Mouse (Mus musculus) CH12.LX (cell line): Measurements from ENCODE around the gene Lrp5. TPM values are rescaled to one million over a fixed set of nuclear protein-coding genes. Genes with fewer than 3 reads are reported as not detected.

Experiments used
- DNase-seq: peaks from one replicate; pipeline ENCODE4 v3.0.0-alpha.2; 2013; ENCODE audit errors: extremely low read depth
- H3K27ac ChIP-seq: 2 replicates; pipeline ENCODE4 v1.5.1; 2012; ENCODE audit warnings: low read depth, mild to moderate bottlenecking, control low read depth, moderate library complexity; ENCODE audit not compliant: insufficient read depth
- H3K27me3 ChIP-seq: replicated peaks from 2 replicates; pipeline ENCODE3; 2012; ENCODE audit warnings: inconsistent platforms
- H3K36me3 ChIP-seq, 2 experiments: replicated peaks in 1 of 2; 2 replicates each; pipeline versions ENCODE3 to v1.6.1; 2012; ENCODE audit warnings: inconsistent platforms in 1 of 2, low read length in 1 of 2, mild to moderate bottlenecking in 1 of 2, mixed read lengths in 1 of 2, moderate library complexity in 1 of 2; ENCODE audit not compliant: control insufficient read depth in 1 of 2, insufficient read depth in 1 of 2
- H3K4me1 ChIP-seq, 2 experiments: 2 replicates each; pipeline ENCODE4 v1.6.1; 2012; ENCODE audit warnings: inconsistent platforms in 1 of 2, moderate library complexity in 1 of 2; ENCODE audit not compliant: insufficient read depth in 2 of 2, control insufficient read depth in 1 of 2
- H3K4me2 ChIP-seq: 2 replicates; pipeline ENCODE4 v1.6.1; 2012; ENCODE audit warnings: low read depth, mild to moderate bottlenecking, control low read depth; ENCODE audit not compliant: poor library complexity, insufficient read depth, severe bottlenecking
- H3K4me3 ChIP-seq, 3 experiments: fragments of 150-350 bp in 1 of 3; sonication (generic) in 1 of 3; replicated peaks in 1 of 3; 2 replicates each; pipeline versions ENCODE3 to v1.5.1; 2011 to 2012; ENCODE audit warnings: low read depth in 2 of 3, low read length in 2 of 3, mild to moderate bottlenecking in 2 of 3, moderate library complexity in 2 of 3, control low read depth in 1 of 3, improper control_type of control experiment in 1 of 3, inconsistent platforms in 1 of 3, mixed read lengths in 1 of 3; ENCODE audit not compliant: poor library complexity in 1 of 3
- H3K79me2 ChIP-seq: replicated peaks from 2 replicates; pipeline ENCODE4 v1.6.1; 2012; ENCODE audit warnings: mild to moderate bottlenecking, moderate library complexity; ENCODE audit not compliant: control insufficient read depth, poor library complexity, insufficient read depth, severe bottlenecking; ENCODE audit errors: extremely low read depth
- H3K9ac ChIP-seq: 2 replicates; pipeline ENCODE4 v1.6.1; 2012; ENCODE audit warnings: low read depth, mild to moderate bottlenecking, control low read depth, moderate library complexity; ENCODE audit not compliant: insufficient read depth
- H3K9me3 ChIP-seq: replicated peaks from 2 replicates; pipeline ENCODE3; 2012; ENCODE audit warnings: low read length, inconsistent platforms, mixed read lengths
- CHD1 ChIP-seq: IDR thresholded peaks from 2 replicates; pipeline ENCODE4 v1.6.1; 2012; ENCODE audit warnings: low read depth, low read length, improper control_type of control experiment, inconsistent platforms
- CHD2 ChIP-seq: IDR thresholded peaks from 2 replicates; pipeline ENCODE4 v1.6.1; 2011; ENCODE audit warnings: low read length, improper control_type of control experiment
- E2F4 ChIP-seq: IDR thresholded peaks from 2 replicates; pipeline ENCODE4 v1.6.1; 2011; ENCODE audit warnings: low read depth, low read length, improper control_type of control experiment; ENCODE audit not compliant: insufficient replicate concordance
- EP300 ChIP-seq: IDR thresholded peaks from 2 replicates; pipeline ENCODE4 v1.6.1; 2011; ENCODE audit warnings: low read length, improper control_type of control experiment
- ETS1 ChIP-seq: conservative IDR thresholded peaks from 2 replicates; pipeline ENCODE4 v1.6.1; 2012; ENCODE audit warnings: low read depth, mild to moderate bottlenecking, inconsistent platforms, low read length, improper control_type of control experiment, moderate library complexity
- JUN ChIP-seq: IDR thresholded peaks from 2 replicates; pipeline ENCODE4 v1.6.1; 2011; ENCODE audit warnings: low read depth, mild to moderate bottlenecking, low read length, improper control_type of control experiment, moderate library complexity; ENCODE audit not compliant: insufficient read depth
- KAT2A ChIP-seq: IDR thresholded peaks from 2 replicates; pipeline ENCODE4 v1.6.1; 2012; ENCODE audit warnings: low read length, improper control_type of control experiment, inconsistent platforms; ENCODE audit not compliant: insufficient replicate concordance
- MAX ChIP-seq: IDR thresholded peaks from 2 replicates; pipeline ENCODE4 v1.6.1; 2011; ENCODE audit warnings: low read length, improper control_type of control experiment
- MAZ ChIP-seq: IDR thresholded peaks from 2 replicates; pipeline ENCODE4 v1.6.1; 2012; ENCODE audit warnings: low read depth, mild to moderate bottlenecking, inconsistent platforms, low read length, improper control_type of control experiment, moderate library complexity
- MEF2A ChIP-seq: IDR thresholded peaks from 2 replicates; pipeline ENCODE4 v1.6.1; 2014; ENCODE audit warnings: low read depth, mild to moderate bottlenecking, inconsistent platforms, low read length, improper control_type of control experiment, borderline replicate concordance
- MXI1 ChIP-seq: IDR thresholded peaks from 2 replicates; pipeline ENCODE4 v1.6.1; 2011; ENCODE audit warnings: mild to moderate bottlenecking, low read depth, low read length, improper control_type of control experiment
- MYC ChIP-seq: IDR thresholded peaks from 2 replicates; pipeline ENCODE4 v1.6.1; 2011; ENCODE audit warnings: low read depth, mild to moderate bottlenecking, improper control_type of control experiment, low read length
- NRF1 ChIP-seq: IDR thresholded peaks from 2 replicates; pipeline ENCODE4 v1.6.1; 2014; ENCODE audit warnings: low read depth, mild to moderate bottlenecking, inconsistent platforms, low read length, improper control_type of control experiment, moderate library complexity
- POLR2A ChIP-seq: IDR thresholded peaks from 2 replicates; pipeline ENCODE4 v1.6.1; 2011; ENCODE audit warnings: low read depth, mild to moderate bottlenecking, improper control_type of control experiment, low read length
- POLR2AphosphoS2 ChIP-seq: IDR thresholded peaks from 2 replicates; pipeline ENCODE4 v1.6.1; 2011; ENCODE audit warnings: low read depth, low read length, improper control_type of control experiment
- RCOR1 ChIP-seq: conservative IDR thresholded peaks from 2 replicates; pipeline ENCODE4 v1.6.1; 2012; ENCODE audit warnings: low read depth, mild to moderate bottlenecking, inconsistent platforms, low read length, improper control_type of control experiment
- SMC3 ChIP-seq: IDR thresholded peaks from 2 replicates; pipeline ENCODE4 v1.6.1; 2011; ENCODE audit warnings: low read depth, low read length, improper control_type of control experiment
- TBP ChIP-seq: conservative IDR thresholded peaks from 2 replicates; pipeline ENCODE4 v1.6.1; 2011; ENCODE audit warnings: low read depth, low read length, improper control_type of control experiment
- UBTF ChIP-seq: IDR thresholded peaks from 2 replicates; pipeline ENCODE4 v1.6.1; 2012; ENCODE audit warnings: low read depth, mild to moderate bottlenecking, inconsistent platforms, low read length, improper control_type of control experiment, moderate library complexity
- USF1 ChIP-seq: IDR thresholded peaks from 2 replicates; pipeline ENCODE4 v1.6.1; 2014; ENCODE audit warnings: low read depth, mild to moderate bottlenecking, inconsistent platforms, low read length, improper control_type of control experiment
- USF2 ChIP-seq: conservative IDR thresholded peaks from 2 replicates; pipeline ENCODE4 v1.6.1; 2011; ENCODE audit warnings: low read depth, low read length, improper control_type of control experiment
- ZC3H11A ChIP-seq: IDR thresholded peaks from 2 replicates; pipeline ENCODE4 v1.6.1; 2012; ENCODE audit warnings: low read depth, mild to moderate bottlenecking, inconsistent platforms, low read length, improper control_type of control experiment
- ZKSCAN1 ChIP-seq: IDR thresholded peaks from 2 replicates; pipeline ENCODE4 v1.6.1; 2012; ENCODE audit warnings: low read depth, inconsistent platforms, low read length, improper control_type of control experiment, borderline replicate concordance
- ZMIZ1 ChIP-seq: IDR thresholded peaks from 2 replicates; pipeline ENCODE4 v1.6.1; 2012; ENCODE audit warnings: low read depth, mild to moderate bottlenecking, inconsistent platforms, low read length, improper control_type of control experiment
- ZNF384 ChIP-seq: IDR thresholded peaks from 2 replicates; pipeline ENCODE4 v1.6.1; 2012; ENCODE audit warnings: low read depth, low read length, improper control_type of control experiment, inconsistent platforms
- dilution Hi-C: fragments of 300-500 bp; cut with MboI; formaldehyde crosslinking; loops from 2 replicates; pipeline ENCODE4 v1.14.3; 2020; ENCODE audit warnings: low sequenced_read_pairs; ENCODE audit not compliant: extremely low pct_unique_long_range_greater_than_20kb, extremely low pct_ligation_motif_present
- in situ Hi-C: fragments of 300-500 bp; cut with MboI; formaldehyde crosslinking; loops from 3 replicates; pipeline ENCODE4 v1.14.3; 2019; ENCODE audit warnings: low sequenced_read_pairs, low pct_ligation_motif_present, low pct_unique_long_range_greater_than_20kb, mixed read lengths
- polyA plus RNA-seq: library from polyadenylated mRNA; unstranded; fragments of >175 nt; gene quantifications from 2 replicates; pipeline ENCODE4 v1.2.1, GENCODE M21; 2012; ENCODE audit warnings: low read depth; ENCODE audit not compliant: insufficient read length
- total RNA-seq, 2 experiments: library from RNA; depleted of rRNA; stranded (reverse); fragments of 300-350 nt in 1 of 2; fragments of >200 nt in 1 of 2; gene quantifications; 2 replicates each; pipeline ENCODE4 v1.2.3; 2012 to 2014

The Lrp5 gene
- total and polyA plus RNA-seq, 3 experiments = 0.13 to 1.4 (median 1.1) TPM

GRCm38 (mm10) chr19:3611730-3612129 is 74.6 kb downstream of the Lrp5 start:
- Histone ChIP-seq H3K4me1 (no peaks in the 10 kb centered on the region), H3K9me3 (no peaks in the 10 kb centered on the region), H3K36me3 (no peaks in the 10 kb centered on the region), H3K9ac (no peak overlapping the region), H3K4me2 (no peak overlapping the region), H3K27me3 (no peaks in the 10 kb centered on the region), H3K79me2 (no peaks in the 10 kb centered on the region), H3K27ac (no peak overlapping the region), H3K4me3 (no peak overlapping the region)
- in situ Hi-C loops (no loop called here), dilution Hi-C loops (no loop called here)
- no peak for TF ChIP-seq ZNF384
- TF ChIP-seq UBTF = no peak
- TF ChIP-seq TBP = no peak
- TF ChIP-seq NRF1 = no peak
- TF ChIP-seq CHD1 = no peak
- no peak for TF ChIP-seq POLR2A
- TF ChIP-seq ETS1 = no peak
- no peak for TF ChIP-seq KAT2A
- no peak for TF ChIP-seq JUN
- no peak for TF ChIP-seq SMC3
- TF ChIP-seq RCOR1 = no peak
- TF ChIP-seq MAX = no peak
- no peak for TF ChIP-seq USF2
- TF ChIP-seq USF1 = no peak
- DNase-seq = no peak

DNA sequence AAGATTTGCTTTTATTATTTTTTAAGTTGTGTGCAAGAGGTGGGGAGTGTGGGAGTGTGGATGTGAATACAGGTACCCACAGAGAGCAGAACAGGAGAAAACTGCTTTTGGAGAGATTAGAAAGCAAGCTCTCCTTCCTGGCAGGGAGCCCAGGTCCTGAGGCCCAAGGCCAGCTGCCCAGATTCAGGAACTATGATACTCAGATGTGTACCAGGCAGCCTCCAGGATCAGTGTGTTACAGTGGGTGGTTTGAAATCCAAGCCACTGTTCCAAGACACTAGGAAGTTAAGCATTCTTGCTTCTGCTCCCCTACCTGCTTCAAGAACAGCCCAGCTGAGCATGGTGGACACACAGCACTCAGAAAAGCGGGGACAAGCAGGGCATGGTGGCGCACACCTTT is 75.5 kb downstream of the Lrp5 start:
- TF ChIP-seq KAT2A (no peak), MEF2A (no peak), POLR2AphosphoS2 (no peak), JUN (no peak), USF2 (no peak), CHD2 (no peak), TBP (no peak), USF1 (no peak), EP300 (no peak), MAZ (no peak), MYC (no peak), NRF1 (no peak), MAX (no peak), ZKSCAN1 (no peak), SMC3 (no peak), MXI1 (no peak), ZMIZ1 (no peak), E2F4 (no peak), ZC3H11A (no peak)
- Histone ChIP-seq H3K9me3 (no peaks in the 10 kb centered on the region), H3K36me3 (no peaks in the 10 kb centered on the region), H3K9ac (no peak overlapping the region), H3K4me1 (no peaks in the 10 kb centered on the region), H3K4me3 (no peak overlapping the region), H3K79me2 (no peaks in the 10 kb centered on the region), H3K27me3 (peaks cover 2% of the 10 kb centered on the region), H3K4me2 (no peak overlapping the region), H3K27ac (no peak overlapping the region)
- in situ Hi-C loops = no loop called here
- no peak for DNase-seq
- dilution Hi-C loops = no loop called here
